Mouse (Mus musculus): ENCODE results near the gene Tomm40.

Tomm40 gene

DNA sequence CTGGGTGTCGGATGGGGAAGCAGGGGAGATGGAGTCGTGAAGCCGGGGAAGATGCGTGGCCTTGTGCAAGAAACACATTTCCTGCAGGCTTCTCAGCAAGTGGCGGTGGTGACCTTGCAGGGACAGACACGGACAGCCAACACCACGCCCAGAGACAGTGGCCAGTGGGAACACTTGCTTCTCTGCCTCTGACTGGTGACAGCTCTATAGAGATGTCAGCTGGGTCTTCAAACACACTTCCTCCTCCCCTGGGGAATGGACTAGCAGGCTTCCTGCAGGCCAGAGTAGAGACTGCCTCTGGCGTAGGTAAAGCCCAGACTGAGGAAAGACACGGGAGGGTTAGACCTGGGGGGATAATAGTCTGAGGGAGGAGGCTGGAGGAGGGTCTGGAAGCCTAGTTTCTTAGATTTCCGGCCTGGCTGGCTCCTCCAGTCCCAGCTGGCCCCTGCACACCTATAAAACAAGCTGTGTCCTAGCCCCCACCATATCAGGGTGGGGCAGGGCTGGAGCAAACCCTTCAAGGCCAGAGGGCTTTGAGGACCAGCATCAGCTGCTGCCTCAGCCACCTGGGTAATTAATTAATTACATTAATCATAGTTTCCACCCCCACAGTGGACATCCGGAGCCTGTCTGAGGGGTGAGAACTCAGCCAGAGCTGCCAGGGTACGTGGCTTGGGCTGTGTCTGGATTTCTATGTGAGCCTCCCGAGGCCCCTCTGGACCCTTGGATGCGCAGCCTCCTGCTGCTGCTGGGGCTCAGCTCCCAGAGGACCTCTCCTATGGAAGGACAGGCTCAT lies 29.6 kb upstream of the Tomm40 start:
- DNase-seq, result peak; percentile 53

DNA sequence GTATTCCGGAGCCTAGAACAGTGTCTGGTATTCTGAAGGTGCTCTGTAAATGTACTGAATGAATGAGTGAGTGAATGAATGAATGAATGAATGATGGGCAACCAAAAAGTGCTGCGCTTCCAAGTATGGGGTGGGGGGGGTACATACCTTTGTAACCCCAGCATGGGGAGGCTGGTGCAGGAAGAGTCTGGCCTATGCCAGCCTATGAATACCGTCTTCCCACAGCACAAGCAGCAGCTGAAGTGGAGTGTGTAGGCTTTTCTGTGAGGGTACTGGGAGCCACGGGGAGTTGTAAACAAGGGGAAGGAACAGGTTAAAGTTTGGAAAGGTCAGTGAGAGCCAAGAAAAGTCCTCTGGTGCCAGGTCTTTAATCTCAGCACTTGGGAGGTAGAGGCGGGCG lies 28.6 kb upstream of the Tomm40 start:
- no peak for DNase-seq

DNA sequence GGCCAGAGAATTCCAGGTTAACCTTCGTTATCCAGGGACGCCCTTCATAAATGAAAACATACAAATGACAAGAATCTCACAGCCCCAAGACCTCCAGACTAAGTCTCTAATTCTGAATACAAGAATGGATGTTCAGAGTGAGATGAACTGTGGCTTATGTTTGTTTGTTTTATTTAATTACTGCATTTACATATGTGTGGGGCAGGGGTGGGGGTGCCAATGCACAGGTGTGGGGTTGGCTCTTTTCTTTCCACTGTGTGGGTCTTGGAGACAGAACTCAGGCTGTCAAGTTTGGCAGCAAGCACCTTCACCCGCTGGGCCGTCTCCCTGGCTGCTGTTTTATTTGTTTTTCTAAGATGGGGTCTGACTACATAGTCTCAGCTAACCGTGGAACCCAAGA lies 27.2 kb upstream of the Tomm40 start:
- no peak for DNase-seq

DNA sequence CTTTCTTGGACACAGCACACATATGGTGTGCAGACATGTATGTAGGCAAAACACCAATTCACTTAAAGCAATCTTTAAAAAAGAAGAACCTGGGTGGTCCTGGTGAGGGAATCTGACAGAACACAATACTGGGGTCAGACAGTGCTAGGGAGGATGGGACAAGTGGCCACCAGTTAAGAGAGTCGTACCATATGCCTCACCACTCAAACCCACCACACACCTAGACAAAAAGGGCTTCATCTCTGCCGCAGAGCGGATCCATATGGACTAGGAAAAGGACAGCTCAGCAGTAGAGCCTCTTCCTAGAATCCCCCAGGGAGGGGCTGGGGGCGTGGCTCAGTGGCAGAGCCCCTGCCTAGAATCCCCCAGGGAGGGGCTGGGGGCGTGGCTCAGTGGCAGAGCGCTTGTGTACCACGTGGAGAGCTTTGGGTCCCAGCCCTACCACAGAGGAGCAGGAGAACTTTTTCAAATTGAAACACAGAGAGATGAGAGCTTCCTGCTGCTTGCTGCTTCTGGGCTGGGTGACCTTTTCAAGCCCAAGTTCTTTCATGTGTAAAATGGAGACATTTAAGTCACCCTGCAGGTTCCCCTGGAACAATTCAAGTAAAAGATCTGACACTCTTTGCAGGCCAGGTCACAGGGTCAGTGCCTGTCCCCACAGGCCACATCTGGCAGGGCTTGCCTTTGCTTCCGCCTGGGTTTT lies 26.2 kb upstream of the Tomm40 start:
- DNase-seq, result no peak

DNA sequence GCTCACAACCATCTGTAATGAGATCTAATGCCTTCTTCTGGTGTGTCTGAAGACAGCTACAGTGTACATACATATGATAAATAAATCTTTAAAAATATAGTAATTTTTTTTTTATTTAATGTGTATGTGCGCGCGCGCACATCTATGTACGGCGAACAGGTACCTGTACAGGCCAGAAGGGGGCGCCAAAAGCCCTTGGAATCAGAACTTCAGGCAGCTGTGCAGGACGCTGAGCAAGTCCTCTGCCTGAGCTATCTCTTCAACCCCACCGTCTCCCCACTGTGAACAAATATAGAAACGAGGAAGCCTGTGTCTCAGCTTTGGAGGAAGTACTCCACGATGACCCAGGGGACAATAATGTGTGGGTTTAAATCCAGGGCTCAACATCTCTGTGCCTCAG lies 25.0 kb upstream of the Tomm40 start:
- DNase-seq, result peak; percentile 65

DNA sequence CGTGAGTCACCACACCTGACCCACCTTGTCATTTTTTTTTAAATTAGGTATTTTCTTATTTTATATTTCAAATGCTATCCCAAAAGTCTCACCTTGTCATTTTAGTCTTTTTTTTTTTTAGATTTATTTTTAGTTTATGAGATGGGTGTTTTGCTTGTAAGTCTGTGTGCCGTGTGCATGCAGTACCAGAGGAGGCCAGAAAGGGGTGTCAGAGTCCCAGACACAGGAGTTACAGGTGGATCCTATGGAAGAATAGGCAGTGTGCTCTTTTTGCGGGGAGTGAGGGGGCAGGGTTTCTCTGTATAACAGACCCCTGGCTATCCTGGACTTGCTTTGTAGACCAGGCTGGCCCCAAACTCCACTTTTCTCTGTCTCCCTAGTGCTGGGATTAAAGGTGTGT lies 23.5 kb upstream of the Tomm40 start:
- no peak for DNase-seq

DNA sequence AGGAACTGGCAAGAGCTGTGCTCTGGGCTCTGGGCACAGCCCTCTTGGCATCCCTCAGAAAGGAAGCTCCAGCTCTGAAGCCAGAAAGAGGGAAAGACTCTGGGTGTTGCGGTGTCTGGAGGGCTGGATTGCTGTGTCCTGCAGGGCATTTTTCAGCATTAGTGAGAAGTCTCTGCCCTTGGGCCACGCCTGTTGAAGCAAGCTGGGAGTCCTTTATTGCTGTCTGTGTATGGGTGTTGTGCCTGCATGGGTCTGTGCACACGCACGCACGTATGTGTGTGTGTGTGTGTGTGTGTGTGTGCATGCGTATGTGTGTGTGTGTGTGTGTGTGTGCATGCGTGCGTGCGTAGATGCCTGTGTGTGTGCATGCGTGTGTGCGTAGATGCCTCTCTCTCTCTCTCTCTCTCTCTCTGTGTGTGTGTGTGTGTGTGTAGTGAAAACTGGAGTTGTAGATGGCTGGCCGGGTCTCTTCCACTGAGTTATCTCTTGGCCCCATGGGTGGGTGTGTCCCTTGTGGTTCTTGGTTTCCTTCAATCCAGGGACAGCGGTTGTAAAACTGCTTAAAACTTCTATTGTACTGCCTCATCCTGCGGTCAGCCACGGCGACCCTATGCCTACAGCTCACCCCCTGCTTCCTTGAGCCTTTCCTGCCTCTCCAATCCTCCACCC lies 21.3 kb upstream of the Tomm40 start:
- DNase-seq, result no peak

DNA sequence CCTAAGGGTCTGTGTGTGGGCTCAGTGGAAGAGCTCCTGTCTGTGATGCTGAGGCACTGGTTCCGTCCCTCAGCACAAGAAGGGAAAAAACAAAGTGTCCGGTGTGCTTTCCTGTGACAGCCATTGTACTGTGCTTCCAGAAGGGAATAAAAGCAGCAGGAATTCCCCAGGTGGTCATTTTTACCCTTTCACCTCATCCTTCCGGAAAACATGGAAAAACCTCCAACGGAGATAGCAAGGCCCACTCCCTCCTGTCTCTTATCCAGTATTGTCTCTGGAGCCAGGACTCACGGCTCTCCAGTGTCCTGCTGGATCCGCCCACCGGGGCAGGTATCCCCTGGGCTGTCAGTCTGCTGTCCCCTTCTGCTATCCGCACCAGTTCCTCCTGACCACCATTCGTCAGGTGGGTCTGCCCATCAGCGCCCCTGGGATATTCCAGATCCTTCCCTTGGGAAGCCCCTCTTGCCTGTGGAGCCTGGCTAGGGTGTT lies 19.0 kb upstream of the Tomm40 start:
- no peak for DNase-seq

DNA sequence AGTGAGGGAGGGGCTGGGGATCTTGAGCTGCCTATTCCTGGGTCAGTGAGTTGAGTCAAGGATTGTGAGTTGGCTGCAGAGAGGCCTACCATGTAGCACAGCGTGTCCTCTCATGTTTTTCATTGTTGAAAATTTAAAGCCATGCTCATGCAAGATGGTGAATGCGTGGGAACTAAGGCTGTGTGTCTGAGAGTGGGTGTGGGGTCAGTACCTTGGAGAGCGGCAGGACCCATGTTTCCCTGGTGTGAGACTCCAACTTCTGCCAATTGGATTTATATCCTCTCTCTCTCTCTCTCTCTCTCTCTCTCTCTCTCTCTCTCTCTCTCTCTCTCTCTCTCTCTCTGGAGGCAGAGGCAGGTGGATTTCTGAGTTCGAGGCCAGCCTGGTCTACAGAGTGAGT lies 11.3 kb upstream of the Tomm40 start:
- DNase-seq, result no peak

DNA sequence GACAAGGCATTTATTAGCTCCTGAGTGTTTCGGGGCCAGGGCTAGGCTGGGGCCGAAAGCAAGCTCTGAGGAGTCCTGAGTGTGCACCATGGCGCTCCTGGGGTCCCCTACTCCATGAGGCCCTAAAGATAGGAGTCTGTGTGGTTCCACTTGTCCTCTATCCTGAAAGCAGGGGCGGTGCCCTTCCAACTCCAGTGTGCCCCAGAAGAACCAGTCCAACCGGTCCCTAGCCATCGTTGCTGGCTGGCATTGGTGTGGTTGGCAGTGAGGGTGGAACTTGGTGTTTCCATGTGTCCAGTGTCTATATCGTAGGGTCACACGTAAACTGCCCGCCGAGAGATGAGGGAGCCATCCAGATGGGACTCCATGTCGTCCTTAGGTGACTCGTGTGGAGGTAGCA lies 8.9 kb upstream of the Tomm40 start:
- DNase-seq, result peak; percentile 84

DNA sequence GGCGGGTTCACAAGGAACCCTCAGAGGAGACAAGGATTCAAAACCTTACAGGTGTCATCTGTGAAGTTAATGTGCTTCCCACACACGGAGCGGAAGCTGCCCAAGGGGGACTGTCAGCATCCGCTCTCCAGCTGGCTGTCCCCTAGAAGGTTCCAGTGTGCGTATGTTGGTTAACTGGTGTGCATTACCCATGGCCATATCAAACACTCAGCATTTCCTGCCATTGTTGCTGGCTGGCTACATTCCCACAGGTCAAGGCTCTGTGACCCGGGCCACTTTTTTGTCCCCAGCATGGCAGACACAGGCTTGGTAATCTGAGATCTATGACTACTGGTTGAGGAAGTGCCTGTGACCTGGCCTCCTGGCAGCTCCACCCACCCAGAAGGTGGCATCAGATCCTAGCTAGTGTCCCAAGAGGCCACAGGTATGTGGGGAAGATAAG lies 7.5 kb upstream of the Tomm40 start:
- peak; percentile 81 for DNase-seq

DNA sequence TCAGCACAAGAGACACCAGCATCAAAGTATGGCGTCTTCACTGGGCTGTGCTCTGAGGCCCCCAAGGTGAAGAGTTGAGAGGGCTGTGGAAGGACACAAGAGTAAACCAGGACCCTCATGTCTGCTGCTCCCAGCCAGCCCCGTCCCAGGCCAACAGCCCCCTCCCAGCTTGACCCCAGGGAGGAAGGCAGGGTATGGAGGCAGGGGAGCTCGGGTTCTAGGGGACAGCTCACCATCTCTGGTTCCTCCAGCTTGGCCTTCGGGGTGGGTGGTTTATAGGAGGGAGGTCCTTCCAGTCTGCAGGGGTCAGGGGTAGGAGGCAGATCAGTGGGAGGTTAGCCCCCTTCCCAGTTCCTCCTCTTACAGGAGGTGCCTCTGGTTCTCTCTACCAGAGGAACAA lies 4.0 kb upstream of the Tomm40 start:
- no peak for DNase-seq

DNA sequence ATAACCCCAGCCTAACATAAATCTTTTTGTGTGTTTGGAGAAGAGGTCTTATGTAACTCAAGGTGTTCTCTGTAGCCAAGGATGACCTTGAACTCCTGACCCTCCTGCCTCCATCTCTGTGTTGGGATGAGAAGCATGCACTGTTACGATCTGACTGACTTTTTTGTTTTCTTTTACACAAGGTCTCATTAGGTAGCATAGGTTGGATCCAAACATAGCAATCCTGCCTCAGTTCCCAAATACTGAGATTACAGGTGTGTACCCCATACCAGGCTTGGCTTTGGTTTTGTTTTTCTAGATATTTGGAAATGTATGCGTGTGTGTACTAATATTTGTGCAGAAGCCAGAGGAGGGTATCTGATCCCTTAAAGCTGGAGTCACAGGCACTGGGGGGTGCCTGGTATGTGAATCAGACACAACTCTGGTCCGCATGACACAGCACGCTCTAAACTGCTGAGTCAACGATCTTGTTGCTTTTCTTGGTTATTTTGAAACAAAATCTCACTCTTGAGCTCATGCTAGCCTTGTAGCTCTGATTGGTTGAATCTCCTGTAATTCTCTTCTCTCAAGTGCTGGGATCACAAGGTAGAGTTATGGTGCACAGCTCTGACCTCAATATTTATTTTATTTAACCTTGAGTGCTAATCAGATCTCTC lies 3.2 kb upstream of the Tomm40 start:
- no peak for DNase-seq

DNA sequence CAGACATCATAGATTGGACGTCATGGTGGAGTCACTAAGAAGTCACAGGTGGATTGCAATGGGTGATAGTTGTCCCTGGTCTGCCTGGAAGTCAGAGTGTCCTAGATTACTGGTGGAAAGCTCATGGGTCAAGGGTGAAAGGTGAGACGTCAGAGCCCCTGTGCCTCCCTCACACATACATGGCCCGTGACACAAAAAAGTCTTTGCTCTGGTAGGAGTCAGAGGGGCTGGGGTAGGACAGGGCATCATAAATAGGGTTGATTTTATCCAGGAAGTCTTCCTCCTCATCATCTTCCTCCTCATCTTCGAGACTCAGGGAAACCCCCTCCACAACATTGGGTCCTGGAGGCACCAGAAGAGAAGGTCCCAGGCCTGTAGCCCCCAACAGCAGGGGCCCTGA lies 2.1 kb upstream of the Tomm40 start:
- no peak for DNase-seq

DNA sequence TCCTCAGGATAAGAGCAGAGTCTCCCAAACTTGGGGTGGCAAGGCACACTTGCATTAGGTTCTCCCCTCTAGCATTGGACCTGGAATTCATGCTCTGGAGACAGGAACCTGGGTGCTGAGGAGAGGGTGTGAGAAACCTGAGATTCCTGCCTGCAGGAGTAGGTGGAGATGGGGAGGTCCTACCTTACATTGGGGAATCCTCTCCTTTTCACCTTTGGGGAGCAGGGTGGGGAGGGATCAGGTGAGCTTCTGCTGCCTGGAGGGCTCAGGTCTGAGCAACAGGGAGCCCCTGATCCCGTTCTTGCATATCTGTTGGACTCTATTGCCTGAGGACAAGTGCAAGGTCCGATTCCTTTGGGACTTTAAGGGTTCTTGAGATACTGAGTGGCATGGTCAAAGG lies 1.6 kb upstream of the Tomm40 start:
- no peak for DNase-seq

DNA sequence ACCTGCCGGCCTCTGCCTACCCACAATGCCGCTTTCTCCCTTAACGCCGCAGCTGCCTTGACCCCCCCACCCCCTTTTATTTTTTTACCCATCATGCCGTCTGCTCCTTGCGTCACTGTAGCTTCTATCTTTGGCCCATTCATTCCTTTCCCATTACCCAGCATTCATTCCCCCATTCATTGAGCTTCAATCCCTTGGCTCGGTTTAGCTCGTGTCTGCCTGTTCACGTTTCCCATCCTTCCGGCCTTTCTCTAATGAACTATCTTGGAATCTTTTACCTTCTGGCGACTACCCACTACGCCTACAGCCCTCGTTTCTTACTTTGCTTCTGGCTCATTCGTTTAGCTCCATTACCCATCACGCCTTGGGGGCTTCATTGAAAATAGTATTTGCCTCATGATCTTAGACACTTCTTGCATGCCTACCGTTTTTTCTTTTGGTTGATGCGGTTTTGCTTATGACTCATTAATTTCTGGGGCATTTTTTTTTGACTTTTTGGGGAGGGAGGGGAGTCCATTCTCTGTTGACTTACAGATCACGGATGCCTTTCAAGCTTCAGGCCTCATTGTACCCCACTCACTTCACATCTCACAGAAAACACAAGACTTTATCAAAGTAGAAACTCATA lies 931 bp upstream of the Tomm40 start:
- no peak for DNase-seq

DNA sequence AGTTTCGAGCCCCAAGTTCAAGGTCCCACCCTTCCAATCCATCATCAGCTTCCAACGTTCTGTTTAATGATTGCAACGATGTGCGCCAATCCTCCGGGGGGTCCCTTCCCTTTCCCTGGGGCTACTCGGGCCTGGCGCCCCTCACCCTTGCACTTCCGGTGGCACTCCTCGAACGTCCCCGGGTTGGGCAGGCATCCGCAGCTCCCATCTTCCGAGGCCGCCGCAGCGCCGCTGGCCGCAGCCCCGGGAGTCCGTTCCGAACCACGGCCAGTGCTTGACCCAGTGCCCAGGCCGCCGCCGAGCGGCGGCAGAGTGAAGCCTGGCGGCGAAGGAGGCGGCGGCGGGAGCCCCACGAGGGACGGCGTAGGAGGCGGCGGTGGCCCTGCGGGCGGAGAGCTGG lies 402 bp downstream of the Tomm40 start:
- no peak for DNase-seq

DNA sequence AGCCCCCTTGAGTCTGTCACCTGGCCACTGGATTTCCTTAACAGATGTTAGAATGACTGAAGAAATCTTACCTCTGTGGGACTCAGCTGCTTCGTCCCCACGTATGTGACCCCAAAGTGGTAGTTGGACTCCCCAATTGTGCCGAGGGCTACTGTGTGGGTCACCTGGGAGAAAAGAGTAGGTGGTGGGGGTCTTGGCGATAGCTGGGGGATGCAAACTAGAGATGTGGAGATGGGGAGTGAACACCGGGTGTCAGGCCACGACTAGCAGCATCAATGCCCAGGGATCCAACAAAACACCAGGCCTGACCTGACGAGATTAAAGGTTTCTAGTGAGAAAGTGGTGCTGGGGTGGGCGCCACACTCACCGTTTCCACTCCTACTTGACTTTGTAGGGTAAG lies 1.6 kb downstream of the Tomm40 start:
- no peak for DNase-seq

DNA sequence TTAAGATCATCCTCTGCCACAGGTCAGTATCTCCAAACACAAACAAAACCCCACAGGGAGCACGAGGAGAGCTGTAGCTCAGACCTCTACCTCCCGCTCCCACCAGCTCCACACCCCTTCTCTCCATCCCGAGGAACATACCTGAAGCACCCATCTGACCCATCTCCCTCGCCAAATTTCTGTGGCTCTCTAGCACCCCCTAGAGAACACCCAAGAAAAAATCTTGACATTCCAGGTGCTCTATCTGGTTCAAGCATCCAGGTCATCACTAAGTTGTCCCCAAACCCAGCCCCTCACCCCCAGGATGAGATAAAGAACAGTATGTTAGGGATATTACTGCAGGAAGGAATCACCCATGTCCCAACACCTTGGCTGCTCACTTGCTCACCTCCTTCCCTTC lies 2.0 kb downstream of the Tomm40 start:
- DNase-seq, result no peak

DNA sequence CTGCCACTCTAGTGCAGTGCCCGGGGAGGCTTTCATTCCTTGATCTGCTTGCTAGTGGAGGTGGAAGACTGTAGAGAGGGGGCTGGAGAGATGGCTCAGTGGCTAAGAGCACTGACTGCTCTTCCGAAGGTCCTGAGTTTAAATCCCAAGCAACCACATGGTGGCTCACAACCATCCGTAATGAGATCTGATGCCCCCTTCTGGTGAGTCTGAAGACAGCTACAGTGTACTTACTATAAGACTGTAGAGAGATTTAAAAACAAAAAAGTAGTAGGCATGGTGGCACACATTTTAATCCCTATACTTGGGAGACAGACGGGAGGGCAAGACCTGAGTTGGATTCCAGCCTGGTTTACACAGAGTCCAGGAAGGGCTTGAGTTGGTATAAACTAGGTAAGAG lies 2.8 kb downstream of the Tomm40 start:
- DNase-seq, result no peak

DNA sequence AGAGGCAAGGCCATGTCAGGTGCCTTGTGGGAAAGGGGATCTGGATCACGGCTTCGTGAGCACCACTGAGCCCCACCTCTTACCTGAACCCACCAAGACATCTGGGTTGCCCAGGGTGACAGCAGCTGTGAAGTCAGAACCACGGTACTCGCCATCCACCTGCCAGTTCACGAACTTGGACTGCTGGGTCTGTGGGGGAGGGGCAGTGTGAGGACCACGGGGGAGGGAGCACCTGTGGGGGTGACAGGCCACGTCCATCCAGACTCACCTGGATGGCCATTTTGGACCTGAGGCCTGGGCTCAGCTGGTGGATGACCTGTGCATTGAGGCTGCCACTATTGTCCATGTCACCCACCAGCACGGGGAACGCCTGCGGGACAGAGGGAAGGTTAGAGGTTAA lies 4.6 kb downstream of the Tomm40 start:
- no peak for DNase-seq

DNA sequence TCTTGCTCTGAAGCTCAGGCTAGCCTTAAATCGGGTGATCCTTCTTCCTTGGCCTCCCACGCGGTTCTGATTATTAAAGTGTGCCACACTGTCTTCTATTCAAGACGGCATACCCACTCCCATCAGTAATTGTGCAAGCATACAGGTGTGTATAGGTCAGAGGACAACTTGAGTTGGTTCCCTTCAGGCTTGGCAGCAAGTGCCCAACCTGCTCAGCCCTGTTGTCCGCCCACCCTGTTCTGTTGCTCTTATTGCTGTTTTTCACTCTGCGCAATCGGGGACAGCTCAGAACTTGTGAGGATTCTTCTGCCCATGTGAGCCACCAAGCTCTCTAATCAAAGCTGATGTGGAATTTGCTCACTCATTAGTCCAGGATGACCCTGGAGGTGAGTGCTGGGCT lies 10.0 kb downstream of the Tomm40 start:
- DNase-seq, result no peak

DNA sequence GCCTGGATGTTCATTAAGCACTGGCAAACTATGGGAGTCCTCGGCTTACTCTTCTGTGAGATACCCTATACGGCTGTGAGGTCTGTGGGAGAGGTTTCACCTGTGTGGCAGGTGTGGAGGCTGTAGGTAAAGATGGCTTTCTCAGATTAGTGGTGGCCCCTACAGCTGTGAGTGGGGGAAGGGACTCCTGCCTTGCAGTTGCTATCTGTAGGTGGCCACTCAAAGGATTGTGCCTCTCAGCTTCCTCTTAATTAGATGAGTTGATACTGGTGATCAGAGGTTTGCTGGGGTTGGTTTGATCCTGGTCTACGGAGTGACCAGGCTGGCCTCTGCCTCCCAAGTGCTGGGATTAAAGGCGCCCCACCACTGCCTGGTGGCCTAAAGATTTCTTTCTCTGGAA lies 10.8 kb downstream of the Tomm40 start:
- DNase-seq, result no peak

Data from lung, postnatal 36 days (tissue).